Mouse (Mus musculus): Measurements from ENCODE around the gene Samd15.

Gene Samd15

GRCm38 (mm10) chr12:87236882-87237483 is 37.5 kb downstream of the Samd15 start:
- DNase-seq, result no peak

- no peak for DNase-seq
Measured at GRCm38 (mm10) chr12:87238632-87239031, 39.1 kb downstream of the Samd15 start, which contains the start of gene Noxred1. TSS of gene Noxred1 (minus strand) at chr12:87238732.

GRCm38 (mm10) chr12:87250161-87250560 is 50.6 kb downstream of the Samd15 start:
- DNase-seq, result no peak

GRCm38 (mm10) chr12:87253878-87254277 is 54.4 kb downstream of the Samd15 start:
- no peak for DNase-seq

- DNase-seq, result no peak
Measured at GRCm38 (mm10) chr12:87256629-87257028, 57.1 kb downstream of the Samd15 start.

- DNase-seq, result no peak
Measured at GRCm38 (mm10) chr12:87260562-87260961, 61.0 kb downstream of the Samd15 start.
